Mouse (Mus musculus) neural tube, embryonic 13.5 days (tissue): Measurements from ENCODE around the gene Ccdc155. TPM values are rescaled to one million over a fixed set of nuclear protein-coding genes. Genes with fewer than 3 reads are reported as not detected.

Source experiments
- ATAC-seq: fragments of 200-750 bp; cut with Nextera tagmentation; 2 replicates; pipeline ENCODE4 v1.8.0; 2017; ENCODE audit warnings: low read depth, mild to moderate bottlenecking, moderate TSS enrichment, moderate library complexity
- H3K27ac ChIP-seq: fragments of 300-500 bp; sonication (generic); replicated peaks from 2 replicates; pipeline ENCODE4 v1.5.1; 2015; ENCODE audit warnings: moderate library complexity, mild to moderate bottlenecking, inconsistent platforms
- H3K27me3 ChIP-seq: fragments of 300-500 bp; sonication (generic); 2 replicates; pipeline ENCODE4 v1.6.1; 2015; ENCODE audit warnings: mild to moderate bottlenecking, inconsistent platforms
- H3K36me3 ChIP-seq: fragments of 300-500 bp; sonication (generic); 2 replicates; pipeline ENCODE4 v1.6.1; 2015; ENCODE audit warnings: mild to moderate bottlenecking, inconsistent platforms
- H3K4me1 ChIP-seq: fragments of 300-500 bp; sonication (generic); replicated peaks from 2 replicates; pipeline ENCODE4 v1.6.1; 2015; ENCODE audit warnings: inconsistent platforms
- H3K4me2 ChIP-seq: fragments of 300-500 bp; sonication (generic); 2 replicates; pipeline ENCODE4 v1.6.1; 2015; ENCODE audit warnings: inconsistent platforms, mild to moderate bottlenecking, moderate library complexity
- H3K4me3 ChIP-seq: fragments of 300-500 bp; sonication (generic); 2 replicates; pipeline ENCODE4 v1.5.1; 2015; ENCODE audit warnings: mild to moderate bottlenecking, inconsistent platforms
- H3K9ac ChIP-seq: fragments of 300-500 bp; sonication (generic); 2 replicates; pipeline ENCODE4 v1.6.1; 2015; ENCODE audit warnings: moderate library complexity, mild to moderate bottlenecking, inconsistent platforms
- H3K9me3 ChIP-seq: fragments of 300-500 bp; sonication (generic); 2 replicates; pipeline ENCODE4 v1.6.1; 2016; ENCODE audit warnings: inconsistent platforms
- WGBS: fragments of 180-500 bp; shearing (Covaris S2); methylation state at CpG from one replicate; pipeline ENCODE4 v1.1.7; 2015; 5-methylcytosine and 5-hydroxymethylcytosine counted together
- microRNA-seq: library from miRNA; unstranded; fragments of <30 nt; microRNA quantifications from one replicate; pipeline ENCODE4, GENCODE M21; 2016
- polyA plus RNA-seq: library from polyadenylated mRNA; unstranded; fragments of >200 nt; fragmentation: Nextera tagmentation; extraction: Ambion mirVana; gene quantifications from 2 replicates; pipeline ENCODE4 v1.2.1, GENCODE M21; 2015

The Ccdc155 gene
- polyA plus RNA-seq, 1 experiment from 2014 or later: 0.29 TPM

DNA sequence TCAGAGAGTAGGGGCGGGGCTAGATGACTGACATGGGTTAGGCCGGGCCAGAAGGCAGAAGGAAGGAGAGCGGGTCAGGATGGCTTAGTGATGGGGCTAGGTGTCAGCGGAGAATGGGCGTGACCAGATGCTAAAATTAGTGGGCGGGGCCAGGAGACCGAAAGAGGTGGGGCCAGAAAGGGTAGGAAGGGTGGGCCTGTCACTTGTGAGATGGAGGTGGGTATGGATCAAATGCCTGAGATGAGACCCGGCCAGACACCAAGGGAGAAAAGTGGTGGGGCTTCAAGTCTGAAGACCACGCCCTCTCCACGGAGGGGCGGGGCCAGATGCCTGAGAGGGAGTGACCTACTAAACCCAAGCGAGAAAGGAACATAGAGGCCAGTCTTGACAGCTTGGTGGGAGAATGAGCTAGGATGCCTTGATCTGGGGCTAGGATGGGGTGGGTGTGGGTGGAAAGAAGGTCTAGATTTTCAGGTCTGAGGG, 70.1 kb downstream of the Ccdc155 start:
- Histone ChIP-seq H3K27ac (no peak overlapping the region), H3K36me3 (no peaks in the 10 kb centered on the region), H3K4me1 (peaks cover 19% of the 10 kb centered on the region), H3K4me3 (no peak overlapping the region), H3K4me2 (no peak overlapping the region), H3K27me3 (peaks cover 31% of the 10 kb centered on the region), H3K9ac (no peak overlapping the region), H3K9me3 (no peaks in the 10 kb centered on the region)
- ATAC-seq: no peak
- WGBS: 8% methylated on average over 12 of the region's 12 CpGs

Small RNA genes within 50 kb of the gene (microRNA-seq; reads per million reads assigned to microRNA genes)
- not detected for gene Mir7055

Other genes starting within 250 kb of the Ccdc155 start
- 47.3 and 54.9 TPM in 2 replicates for gene Cpt1c, start 230.0 kb downstream of the Ccdc155 start, polyA plus RNA-seq
- gene Prmt1, start 218.3 kb downstream of the Ccdc155 start, polyA plus RNA-seq: 612 and 623 TPM in 2 replicates
- 60.3 and 67.3 TPM in 2 replicates for gene Irf3, start 207.2 kb downstream of the Ccdc155 start, polyA plus RNA-seq
- gene Bcl2l12, start 206.2 kb downstream of the Ccdc155 start, polyA plus RNA-seq: 17.3 and 17.4 TPM in 2 replicates
- gene Scaf1, start 188.5 kb downstream of the Ccdc155 start, polyA plus RNA-seq: 46.2 and 47.2 TPM in 2 replicates
- gene Rras, start 186.9 kb downstream of the Ccdc155 start, polyA plus RNA-seq: 15.0 and 16.5 TPM in 2 replicates
- gene Prr12, start 152.0 kb downstream of the Ccdc155 start, polyA plus RNA-seq: 12.3 and 15.1 TPM in 2 replicates
- gene Nosip, start 142.5 kb downstream of the Ccdc155 start, polyA plus RNA-seq: 58.9 and 65.6 TPM in 2 replicates
- 16.8 and 17.2 TPM in 2 replicates for gene Prrg2, start 142.2 kb downstream of the Ccdc155 start, polyA plus RNA-seq
- gene Rcn3, start 112.7 kb downstream of the Ccdc155 start, polyA plus RNA-seq: 127 and 134 TPM in 2 replicates
- gene Fcgrt, start 101.0 kb downstream of the Ccdc155 start, polyA plus RNA-seq: 25.6 and 27.3 TPM in 2 replicates
- 920 and 971 TPM in 2 replicates for gene Rps11, start 80.5 kb downstream of the Ccdc155 start, polyA plus RNA-seq
- 746 and 820 TPM in 2 replicates for gene Rpl13a, start 76.1 kb downstream of the Ccdc155 start, polyA plus RNA-seq
- gene Gm45713, start 68.7 kb downstream of the Ccdc155 start, polyA plus RNA-seq: 0.53 TPM in 1 of 2 replicates, not detected in the other
- gene Flt3l, start 68.5 kb downstream of the Ccdc155 start, polyA plus RNA-seq: 1.3 and 1.5 TPM in 2 replicates
- gene Pih1d1, start 50.6 kb downstream of the Ccdc155 start, polyA plus RNA-seq: 79.9 and 91.9 TPM in 2 replicates
- 19.0 and 19.6 TPM in 2 replicates for gene Aldh16a1, start 50.3 kb downstream of the Ccdc155 start, polyA plus RNA-seq
- 0.78 and 0.83 TPM in 2 replicates for gene Slc17a7, start 40.9 kb downstream of the Ccdc155 start, polyA plus RNA-seq
- gene Gfy, start 25.3 kb downstream of the Ccdc155 start, polyA plus RNA-seq: not detected in 2 replicates
- gene Pth2, start 23.9 kb downstream of the Ccdc155 start, polyA plus RNA-seq: not detected in 2 replicates
- gene Dkkl1, start 7.3 kb upstream of the Ccdc155 start, polyA plus RNA-seq: 14.6 and 19.8 TPM in 2 replicates
- 65.9 and 85.5 TPM in 2 replicates for gene Tead2, start 10.9 kb upstream of the Ccdc155 start, polyA plus RNA-seq
- gene Cd37, start 34.2 kb upstream of the Ccdc155 start, polyA plus RNA-seq: 1.5 and 1.8 TPM in 2 replicates
- gene Slc6a16, start 36.2 kb upstream of the Ccdc155 start, polyA plus RNA-seq: 0.18 and 0.27 TPM in 2 replicates
- gene Slc6a21, start 72.6 kb upstream of the Ccdc155 start, polyA plus RNA-seq: not detected in 2 replicates
- gene Trpm4, start 128.9 kb upstream of the Ccdc155 start, polyA plus RNA-seq: 7.1 and 7.2 TPM in 2 replicates
- gene Hrc, start 130.4 kb upstream of the Ccdc155 start, polyA plus RNA-seq: 0.55 and 0.74 TPM in 2 replicates
- gene Ppfia3, start 162.1 kb upstream of the Ccdc155 start, polyA plus RNA-seq: 18.4 and 20.3 TPM in 2 replicates
- gene Lin7b, start 165.7 kb upstream of the Ccdc155 start, polyA plus RNA-seq: 11.1 and 11.6 TPM in 2 replicates
- gene Snrnp70, start 190.8 kb upstream of the Ccdc155 start, polyA plus RNA-seq: 186 and 225 TPM in 2 replicates
- gene Kcna7, start 200.8 kb upstream of the Ccdc155 start, polyA plus RNA-seq: not detected in 2 replicates
- not detected in 2 replicates for gene Ntf5, start 208.8 kb upstream of the Ccdc155 start, polyA plus RNA-seq
- not detected in 2 replicates for gene Lhb, start 215.9 kb upstream of the Ccdc155 start, polyA plus RNA-seq
- 21.5 and 25.9 TPM in 2 replicates for gene Gys1, start 230.0 kb upstream of the Ccdc155 start, polyA plus RNA-seq
- gene Ruvbl2, start 233.2 kb upstream of the Ccdc155 start, polyA plus RNA-seq: 89.7 and 111 TPM in 2 replicates